Mouse (Mus musculus) thymus, adult 18-20 months (tissue): ENCODE data around the gene Sugct.
"Not testable (repeated sequence)": the region's sequence is repeated elsewhere in the genome, so short reads cannot be mapped to it uniquely, and the experiment has no call there.

Experiments used
- DNase-seq, 2 experiments: peaks; one replicate each; pipeline ENCODE4 v3.0.0; 2022; ENCODE audit warnings: mixed read lengths in 2 of 2

Gene Sugct

GRCm38 (mm10) chr13:16847236-16847635, 848.1 kb downstream of the Sugct start:
- DNase-seq = no peak

- DNase-seq = no peak
Observed at GRCm38 (mm10) chr13:16840994-16841393, 854.4 kb downstream of the Sugct start.

- DNase-seq = no peak
Observed at GRCm38 (mm10) chr13:16838409-16838808, 856.9 kb downstream of the Sugct start.

DNA sequence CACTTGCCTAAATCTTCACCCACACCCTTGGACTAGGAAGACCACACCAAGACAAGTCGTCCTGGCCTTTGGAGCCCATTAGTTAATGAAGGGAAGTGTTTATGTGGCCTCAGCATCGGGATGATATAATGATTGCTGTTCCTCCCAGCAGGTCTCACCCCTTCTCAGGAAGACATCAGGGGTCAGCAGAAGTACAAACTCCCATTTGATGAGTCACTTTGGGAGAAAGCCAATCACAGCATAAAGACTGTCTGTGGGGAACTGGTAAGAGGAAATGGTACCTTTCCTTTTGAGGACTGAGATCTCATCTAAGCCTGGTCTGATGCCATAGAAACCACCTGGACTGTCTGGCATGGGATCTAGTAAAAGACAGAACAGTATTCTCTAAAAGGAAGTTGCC, 860.2 kb downstream of the Sugct start:
- no peak for DNase-seq

- no peak for DNase-seq
Observed at GRCm38 (mm10) chr13:16833069-16833468, 862.3 kb downstream of the Sugct start.

DNA sequence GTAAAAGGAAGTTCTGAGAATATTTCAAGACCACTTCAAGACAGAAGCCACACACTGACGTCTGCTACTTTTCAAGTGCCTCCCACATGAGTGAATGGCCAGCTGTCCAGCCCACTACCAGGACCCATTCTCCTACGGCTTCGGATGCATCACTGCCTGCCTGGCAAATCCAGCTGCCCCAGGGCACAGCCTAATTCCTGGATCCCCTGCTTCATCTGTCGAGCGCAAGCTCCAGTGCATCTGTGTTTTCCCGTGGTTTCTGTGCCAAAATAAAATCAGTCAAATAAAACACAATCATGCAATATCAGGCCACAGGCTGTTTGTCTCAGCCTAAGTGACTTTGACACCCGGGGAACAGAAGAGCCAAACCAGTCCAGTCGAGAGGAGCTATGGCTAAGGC, 863.5 kb downstream of the Sugct start:
- DNase-seq = no peak

GRCm38 (mm10) chr13:16830291-16830690, 865.1 kb downstream of the Sugct start:
- DNase-seq = not testable (repeated sequence)

- no peak for DNase-seq
Observed at GRCm38 (mm10) chr13:16829589-16829988, 865.8 kb downstream of the Sugct start.

GRCm38 (mm10) chr13:16825619-16826018, 869.7 kb downstream of the Sugct start:
- no peak for DNase-seq

DNA sequence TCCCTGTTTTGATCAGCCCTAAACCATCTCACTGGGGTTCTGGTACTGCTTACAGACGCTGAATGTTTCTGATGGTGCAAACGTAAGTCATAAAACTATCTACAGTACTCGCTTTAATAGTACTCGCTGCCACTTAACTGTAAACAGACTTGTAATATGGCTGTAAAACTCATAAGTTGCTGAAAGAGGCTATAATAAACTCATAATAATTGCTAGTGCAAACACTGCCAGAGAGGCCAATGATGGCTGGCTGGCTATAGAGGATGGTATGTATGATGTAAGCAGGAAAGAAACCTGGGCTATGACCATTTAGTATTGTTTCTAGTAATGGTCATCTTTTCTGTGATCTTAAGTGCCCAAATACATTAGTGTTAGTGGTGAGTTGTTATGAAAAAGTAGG, 873.6 kb downstream of the Sugct start:
- DNase-seq = no peak

GRCm38 (mm10) chr13:16817471-16817870, 877.9 kb downstream of the Sugct start:
- DNase-seq = no peak

GRCm38 (mm10) chr13:16816747-16817146, 878.6 kb downstream of the Sugct start:
- no peak for DNase-seq

GRCm38 (mm10) chr13:16812268-16812667, 883.1 kb downstream of the Sugct start:
- no peak for DNase-seq
